ENCODE assay signal across 23 mouse cellular contexts in the genomic region with DNA sequence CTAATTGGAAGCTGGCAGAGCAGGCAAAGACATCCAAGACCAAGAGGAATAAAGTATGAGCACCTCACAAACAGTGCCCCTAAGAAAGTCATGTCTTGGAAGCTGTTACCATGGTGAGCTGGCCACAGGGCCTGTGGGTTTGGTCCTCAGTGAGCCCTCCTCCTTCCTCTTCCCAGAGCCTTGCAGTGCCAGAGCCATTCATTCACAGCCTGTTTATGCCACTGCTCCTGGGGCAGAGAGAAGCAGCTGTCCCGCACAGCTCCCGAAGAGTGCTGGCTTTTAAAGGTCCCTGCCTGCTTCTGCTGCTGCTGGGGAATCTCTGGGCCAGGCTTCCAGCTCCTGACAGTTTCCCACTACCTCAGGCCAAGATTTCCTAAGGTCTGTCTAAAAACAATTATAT. TPM values are rescaled to one million over a fixed set of nuclear protein-coding genes. Genes with fewer than 3 reads are reported as not detected.
DNase-seq lines count a peak whose midpoint lies in the region; ATAC-seq lines count a peak whose summit lies in the region.
"Had no signal": no experiment of that assay in that cellular context is flagged by ENCODE, and none has a peak within 500 bp of the region (broad histone marks: within the 10 kb centered on the region; RNA-seq: fewer than 3 reads in every experiment).

No protein-coding gene starts in this region.

- no peak for DNase-seq in embryonic facial prominence, embryonic 14.5 days (ENCODE audit: low spot score)
- DNase-seq in embryonic facial prominence, embryonic 10.5 days (ENCODE audit: low spot score): no peak
- no peak for DNase-seq in hindbrain, embryonic 10.5 days (ENCODE audit: low spot score)
- peak; percentile 54 for DNase-seq in brain, adult 2 months (ENCODE audit: low read depth, low spot score)
- DNase-seq in testis, postnatal 14 days (ENCODE audit: low spot score): no peak
- DNase-seq in gastrocnemius, postnatal 25 days: no peak
- DNase-seq: adrenal gland, adult 8-10 months; cerebellum, adult 11-12 months; gastrocnemius, postnatal 10 days; heart, postnatal 10 days; kidney, adult 9 months; kidney, postnatal 36 days; layer of hippocampus, postnatal 36 days; lung, adult 18-20 months; lung, postnatal 36 days; thymus, postnatal 36 days had no signal

- H3K27ac ChIP-seq in embryonic facial prominence, embryonic 14.5 days (replicated peaks; ENCODE audit: low read depth, low read length): no peak overlapping the region
- no peak overlapping the region for H3K27ac ChIP-seq in embryonic facial prominence, embryonic 10.5 days (replicated peaks)
- H3K27ac ChIP-seq in hindbrain, embryonic 15.5 days (replicated peaks): peak overlapping the region; percentile 57
- no peak overlapping the region for H3K27ac ChIP-seq in hindbrain, embryonic 10.5 days
- 0 out of 2 replicates have a peak overlapping the region, but pooled peaks have one; percentile 5 for H3K27ac ChIP-seq in midbrain, embryonic 16.5 days (ENCODE audit: low read length)
- H3K27ac ChIP-seq: embryonic facial prominence, embryonic 13.5 days had no signal

- H3K4me1 ChIP-seq in embryonic facial prominence, embryonic 14.5 days (ENCODE audit: control insufficient read depth, insufficient read depth, low read length): no peaks in the 10 kb centered on the region
- no peaks in the 10 kb centered on the region for H3K4me1 ChIP-seq in embryonic facial prominence, embryonic 10.5 days
- H3K4me1 ChIP-seq in hindbrain, embryonic 15.5 days (replicated peaks): peaks cover 9% of the 10 kb centered on the region
- H3K4me1 ChIP-seq in hindbrain, embryonic 10.5 days (replicated peaks): peaks cover 4% of the 10 kb centered on the region; the same call in 1 of the 2 replicates
- H3K4me1 ChIP-seq in midbrain, embryonic 16.5 days (ENCODE audit: control insufficient read depth, insufficient read depth, low read length): peaks cover 3% of the 10 kb centered on the region; the same call in 1 of the 2 replicates
- H3K4me1 ChIP-seq: embryonic facial prominence, embryonic 13.5 days had no signal

- no peak overlapping the region for H3K4me3 ChIP-seq in embryonic facial prominence, embryonic 14.5 days (ENCODE audit: low read depth, low read length)
- no peak overlapping the region for H3K4me3 ChIP-seq in embryonic facial prominence, embryonic 10.5 days
- no peak overlapping the region for H3K4me3 ChIP-seq in hindbrain, embryonic 15.5 days
- H3K4me3 ChIP-seq in hindbrain, embryonic 10.5 days: no peak overlapping the region
- no peak overlapping the region for H3K4me3 ChIP-seq in midbrain, embryonic 16.5 days (ENCODE audit: low read depth, low read length)
- H3K4me3 ChIP-seq: embryonic facial prominence, embryonic 13.5 days had no signal

- no peaks in the 10 kb centered on the region for H3K36me3 ChIP-seq in embryonic facial prominence, embryonic 14.5 days (ENCODE audit: control insufficient read depth, insufficient read depth, low read length)
- no peaks in the 10 kb centered on the region for H3K36me3 ChIP-seq in embryonic facial prominence, embryonic 10.5 days (replicated peaks)
- no peaks in the 10 kb centered on the region for H3K36me3 ChIP-seq in hindbrain, embryonic 15.5 days
- H3K36me3 ChIP-seq in hindbrain, embryonic 10.5 days: no peaks in the 10 kb centered on the region
- H3K36me3 ChIP-seq in midbrain, embryonic 16.5 days (ENCODE audit: control insufficient read depth, insufficient read depth, low read length): no peaks in the 10 kb centered on the region
- H3K36me3 ChIP-seq: embryonic facial prominence, embryonic 13.5 days had no signal

- 40% methylated on average over 2 of the region's 2 CpGs for WGBS in embryonic facial prominence, embryonic 14.5 days
- 48% methylated on average over 2 of the region's 2 CpGs for WGBS in embryonic facial prominence, embryonic 10.5 days
- WGBS in hindbrain, embryonic 15.5 days: 14% methylated on average over 2 of the region's 2 CpGs
- 53% methylated on average over 2 of the region's 2 CpGs for WGBS in hindbrain, embryonic 10.5 days
- WGBS in midbrain, embryonic 16.5 days: 19% methylated on average over 2 of the region's 2 CpGs

- no peak overlapping the region for H3K4me2 ChIP-seq in embryonic facial prominence, embryonic 14.5 days (ENCODE audit: low read depth, low read length)
- H3K4me2 ChIP-seq in hindbrain, embryonic 15.5 days: no peak overlapping the region
- no peak overlapping the region for H3K4me2 ChIP-seq in midbrain, embryonic 16.5 days (ENCODE audit: low read length)
- H3K4me2 ChIP-seq: embryonic facial prominence, embryonic 13.5 days had no signal

- 0 out of 2 replicates have a peak, but pooled peaks have one; percentile 26 for ATAC-seq in embryonic facial prominence, embryonic 14.5 days (ENCODE audit: low read depth)
- ATAC-seq in hindbrain, embryonic 15.5 days (ENCODE audit: low FRiP score, low read depth): peak; percentile 81
- ATAC-seq in midbrain, embryonic 16.5 days: peak; percentile 66; the same call in 1 of the 2 replicates
- ATAC-seq: inflammation-experienced regulatory T-cells, adult 6 months had no signal

- H3K27me3 ChIP-seq in embryonic facial prominence, embryonic 14.5 days (replicated peaks; ENCODE audit: control insufficient read depth, insufficient read depth, low read length): no peaks in the 10 kb centered on the region
- no peaks in the 10 kb centered on the region for H3K27me3 ChIP-seq in embryonic facial prominence, embryonic 10.5 days (replicated peaks; ENCODE audit: low read depth, poor library complexity, severe bottlenecking)
- no peaks in the 10 kb centered on the region for H3K27me3 ChIP-seq in hindbrain, embryonic 15.5 days
- H3K27me3 ChIP-seq in hindbrain, embryonic 10.5 days (ENCODE audit: insufficient read depth, poor library complexity, severe bottlenecking): no peaks in the 10 kb centered on the region
- no peaks in the 10 kb centered on the region for H3K27me3 ChIP-seq in midbrain, embryonic 16.5 days (ENCODE audit: control insufficient read depth, insufficient read depth, low read depth, low read length)
- H3K27me3 ChIP-seq: embryonic facial prominence, embryonic 13.5 days had no signal

- peaks cover 4% of the 10 kb centered on the region; the same call in 1 of the 2 replicates for H3K9me3 ChIP-seq in embryonic facial prominence, embryonic 14.5 days (ENCODE audit: control insufficient read depth, low read length)
- peaks cover 4% of the 10 kb centered on the region; the same call in 1 of the 2 replicates for H3K9me3 ChIP-seq in embryonic facial prominence, embryonic 10.5 days
- H3K9me3 ChIP-seq in hindbrain, embryonic 15.5 days: no peaks in the 10 kb centered on the region
- peaks cover under 1% of the 10 kb centered on the region for H3K9me3 ChIP-seq in hindbrain, embryonic 10.5 days
- H3K9me3 ChIP-seq in midbrain, embryonic 16.5 days (replicated peaks; ENCODE audit: control insufficient read depth, low read length, poor library complexity, severe bottlenecking): 0 out of 2 replicates have a peak, but pooled peaks cover 3% of the 10 kb centered on the region

- no peak overlapping the region for H3K9ac ChIP-seq in embryonic facial prominence, embryonic 14.5 days (ENCODE audit: low read depth, low read length)
- no peak overlapping the region for H3K9ac ChIP-seq in hindbrain, embryonic 15.5 days
- H3K9ac ChIP-seq in midbrain, embryonic 16.5 days (ENCODE audit: low read depth, low read length): no peak overlapping the region
- H3K9ac ChIP-seq: embryonic facial prominence, embryonic 13.5 days had no signal

RNA-seq across cellular contexts. Expression of a gene that starts 24.0 kb away (rescaled TPM):
- 219 and 223 TPM in 2 replicates for polyA plus RNA-seq in embryonic facial prominence, embryonic 14.5 days (2014; fragmentation: Nextera tagmentation; extraction: Ambion mirVana)
- 0.62 and 3.1 TPM in 2 replicates for polyA plus RNA-seq in embryonic facial prominence, embryonic 10.5 days (2016; fragmentation: Nextera tagmentation; extraction: Ambion mirVana)
- polyA plus RNA-seq in hindbrain, embryonic 15.5 days (2015; fragmentation: Nextera tagmentation; extraction: Ambion mirVana): 0.45 TPM in 1 of 2 replicates, not detected in the other
- polyA plus RNA-seq in hindbrain, embryonic 10.5 days (2016; fragmentation: Nextera tagmentation; extraction: Ambion mirVana): 0.14 and 0.33 TPM in 2 replicates
- 0.13 and 0.14 TPM in 2 replicates for polyA plus RNA-seq in midbrain, embryonic 16.5 days (2015; fragmentation: Nextera tagmentation; extraction: Ambion mirVana)
- 10 to 100 TPM; 16.2 to 26.0 TPM for total RNA-seq in gastrocnemius, postnatal 25 days (2021)
- total RNA-seq: adrenal gland, adult 8-10 months; common myeloid progenitor, adult 5-6 weeks; heart, postnatal 10 days; layer of hippocampus, postnatal 36 days; left cerebral cortex, postnatal 36 days; liver, adult 2 months had no signal
- polyA plus RNA-seq: inflammation-experienced regulatory T-cells, adult 6 months; liver, adult 2 months had no signal

RNA-seq across cellular contexts. Expression of a gene that starts 30.6 kb away (rescaled TPM):
- polyA plus RNA-seq in embryonic facial prominence, embryonic 14.5 days (2014; fragmentation: Nextera tagmentation; extraction: Ambion mirVana): 1.5 and 1.8 TPM in 2 replicates
- polyA plus RNA-seq in embryonic facial prominence, embryonic 10.5 days (2016; fragmentation: Nextera tagmentation; extraction: Ambion mirVana): 0.28 and 0.65 TPM in 2 replicates
- 22.5 and 26.0 TPM in 2 replicates for polyA plus RNA-seq in hindbrain, embryonic 15.5 days (2015; fragmentation: Nextera tagmentation; extraction: Ambion mirVana)
- polyA plus RNA-seq in hindbrain, embryonic 10.5 days (2016; fragmentation: Nextera tagmentation; extraction: Ambion mirVana): 0.37 and 0.46 TPM in 2 replicates
- polyA plus RNA-seq in midbrain, embryonic 16.5 days (2015; fragmentation: Nextera tagmentation; extraction: Ambion mirVana): 18.0 and 26.6 TPM in 2 replicates
- total RNA-seq in gastrocnemius, postnatal 25 days (2021): 1 to 10 TPM in 1 of 2 experiments, under 1 TPM in 1; 0.49 to 2.7 TPM
- total RNA-seq: common myeloid progenitor, adult 5-6 weeks had no signal
- polyA plus RNA-seq: inflammation-experienced regulatory T-cells, adult 6 months had no signal

Comparison
In these comparisons a context has a peak if more than half of its experiments do, and no peak if none do; other contexts are left out.
1. H3K27ac ChIP-seq: peak in hindbrain, embryonic 15.5 days (single experiment) and midbrain, embryonic 16.5 days (single experiment); none in embryonic facial prominence, embryonic 14.5 days (single experiment), embryonic facial prominence, embryonic 10.5 days (single experiment) and hindbrain, embryonic 10.5 days (single experiment).
2. RNA of a gene that starts 24.0 kb away (polyA plus RNA-seq): 219 to 223 TPM in embryonic facial prominence, embryonic 14.5 days; 0.62 to 3.1 TPM in embryonic facial prominence, embryonic 10.5 days, 0.14 to 0.33 TPM in hindbrain, embryonic 10.5 days, 0.13 to 0.14 TPM in midbrain, embryonic 16.5 days and 0.45 TPM in hindbrain, embryonic 15.5 days; every median in the first group is over 10 times any median in the second.
3. ATAC-seq: peak in every context shown above with its lines; median percentile 81 in hindbrain, embryonic 15.5 days; 66 in midbrain, embryonic 16.5 days; 26 in embryonic facial prominence, embryonic 14.5 days.